Mouse (Mus musculus): ENCODE data around the gene Rad9a. TPM values are rescaled to one million over a fixed set of nuclear protein-coding genes. Genes with fewer than 3 reads are reported as not detected.

Rad9a gene
- 11.1 and 14.0 TPM in 2 replicates for polyA plus RNA-seq (2015; fragmentation: Nextera tagmentation; extraction: Ambion mirVana)

GRCm38 (mm10) chr19:4201291-4201909 lies at the start of gene Rad9a:
Gene Rad9a, minus strand, starts transcription at chr19:4201662.

GRCm38 (mm10) chr19:4231253-4232185 lies 30.1 kb upstream of the Rad9a start, which contains the start of gene Pold4:
Gene Pold4, plus strand, starts transcription at chr19:4231899.

GRCm38 (mm10) chr19:4214071-4214770 lies 12.8 kb upstream of the Rad9a start, which contains the start of the genes Clcf1 and AC109138.7:
Gene Clcf1, plus strand, starts transcription at chr19:4214238.
Gene AC109138.7, plus strand, starts transcription at chr19:4214357.

GRCm38 (mm10) chr19:4191528-4192250 lies 9.8 kb downstream of the Rad9a start, which contains the start of gene Ppp1ca:
Gene Ppp1ca, plus strand, starts transcription at chr19:4192065.

GRCm38 (mm10) chr19:4190831-4191334 lies 10.6 kb downstream of the Rad9a start, which contains the start of gene Tbc1d10c:
Gene Tbc1d10c, minus strand, starts transcription at chr19:4191284.

GRCm38 (mm10) chr19:4175368-4175947 lies 26.0 kb downstream of the Rad9a start, which contains the start of gene Carns1:
Gene Carns1, minus strand, starts transcription at chr19:4175479.

GRCm38 (mm10) chr19:4162646-4163542 lies 38.6 kb downstream of the Rad9a start, which contains the start of gene Rps6kb2:
Gene Rps6kb2, minus strand, starts transcription at chr19:4163354.

GRCm38 (mm10) chr19:4153232-4153654 lies 48.2 kb downstream of the Rad9a start, which contains the start of gene Ptprcap:
Gene Ptprcap, plus strand, starts transcription at chr19:4153604.

GRCm38 (mm10) chr19:4148491-4148806 lies 53.0 kb downstream of the Rad9a start, which contains the start of gene Coro1b:
Gene Coro1b, plus strand, starts transcription at chr19:4148619.

Small RNAs within 50 kb of the gene (microRNA-seq; reads per million reads assigned to microRNA genes)
- gene Gm26115 (ENCODE audit: borderline replicate concordance, insufficient number of aligned reads) = not detected

Other genes with a start within 250 kb of the Rad9a start
- gene Aldh3b3, start 243.0 kb downstream of the Rad9a start, polyA plus RNA-seq (2015; fragmentation: Nextera tagmentation; extraction: Ambion mirVana) = 0.09 TPM in 1 of 2 replicates, not detected in the other
- 0.28 and 0.51 TPM in 2 replicates for gene Aldh3b2, start 229.3 kb downstream of the Rad9a start, polyA plus RNA-seq (2015; fragmentation: Nextera tagmentation; extraction: Ambion mirVana)
- 19.0 and 38.9 TPM in 2 replicates for gene Acy3, start 215.1 kb downstream of the Rad9a start, polyA plus RNA-seq (2015; fragmentation: Nextera tagmentation; extraction: Ambion mirVana)
- gene Tbx10, start 208.9 kb downstream of the Rad9a start, polyA plus RNA-seq (2015; fragmentation: Nextera tagmentation; extraction: Ambion mirVana) = not detected in 2 replicates
- gene Nudt8, start 201.1 kb downstream of the Rad9a start, polyA plus RNA-seq (2015; fragmentation: Nextera tagmentation; extraction: Ambion mirVana) = 47.5 and 51.7 TPM in 2 replicates
- gene Gm49405, start 201.0 kb downstream of the Rad9a start, polyA plus RNA-seq (2015; fragmentation: Nextera tagmentation; extraction: Ambion mirVana) = 0.63 and 1.1 TPM in 2 replicates
- gene Doc2g, start 198.3 kb downstream of the Rad9a start, polyA plus RNA-seq (2015; fragmentation: Nextera tagmentation; extraction: Ambion mirVana) = 1.3 and 1.9 TPM in 2 replicates
- gene Ndufv1, start 188.9 kb downstream of the Rad9a start, polyA plus RNA-seq (2015; fragmentation: Nextera tagmentation; extraction: Ambion mirVana) = 157 and 202 TPM in 2 replicates
- 407 and 489 TPM in 2 replicates for gene Gstp1, start 163.7 kb downstream of the Rad9a start, polyA plus RNA-seq (2015; fragmentation: Nextera tagmentation; extraction: Ambion mirVana)
- 6.0 and 9.7 TPM in 2 replicates for gene Gstp2, start 155.6 kb downstream of the Rad9a start, polyA plus RNA-seq (2015; fragmentation: Nextera tagmentation; extraction: Ambion mirVana)
- 3.0 and 3.5 TPM in 2 replicates for gene Gstp3, start 142.1 kb downstream of the Rad9a start, polyA plus RNA-seq (2015; fragmentation: Nextera tagmentation; extraction: Ambion mirVana)
- gene Cabp2, start 120.1 kb downstream of the Rad9a start, polyA plus RNA-seq (2015; fragmentation: Nextera tagmentation; extraction: Ambion mirVana) = not detected in 2 replicates
- gene Cdk2ap2, start 104.5 kb downstream of the Rad9a start, polyA plus RNA-seq (2015; fragmentation: Nextera tagmentation; extraction: Ambion mirVana) = 66.6 and 102 TPM in 2 replicates
- 12.9 and 14.0 TPM in 2 replicates for gene Pitpnm1, start 101.7 kb downstream of the Rad9a start, polyA plus RNA-seq (2015; fragmentation: Nextera tagmentation; extraction: Ambion mirVana)
- 78.0 and 102 TPM in 2 replicates for gene Aip, start 75.8 kb downstream of the Rad9a start, polyA plus RNA-seq (2015; fragmentation: Nextera tagmentation; extraction: Ambion mirVana)
- gene Gpr152, start 61.9 kb downstream of the Rad9a start, polyA plus RNA-seq (2015; fragmentation: Nextera tagmentation; extraction: Ambion mirVana) = not detected in 2 replicates
- gene Cabp4, start 57.6 kb downstream of the Rad9a start, polyA plus RNA-seq (2015; fragmentation: Nextera tagmentation; extraction: Ambion mirVana) = 0.03 and 0.06 TPM in 2 replicates
- gene Coro1b, start 53.0 kb downstream of the Rad9a start, polyA plus RNA-seq (2015; fragmentation: Nextera tagmentation; extraction: Ambion mirVana) = 169 and 210 TPM in 2 replicates
- gene Ptprcap, start 48.1 kb downstream of the Rad9a start, polyA plus RNA-seq (2015; fragmentation: Nextera tagmentation; extraction: Ambion mirVana) = 2.5 and 4.9 TPM in 2 replicates
- 30.3 and 45.3 TPM in 2 replicates for gene Rps6kb2, start 38.3 kb downstream of the Rad9a start, polyA plus RNA-seq (2015; fragmentation: Nextera tagmentation; extraction: Ambion mirVana)
- 3.3 and 4.0 TPM in 2 replicates for gene Carns1, start 26.2 kb downstream of the Rad9a start, polyA plus RNA-seq (2015; fragmentation: Nextera tagmentation; extraction: Ambion mirVana)
- gene Tbc1d10c, start 10.4 kb downstream of the Rad9a start, polyA plus RNA-seq (2015; fragmentation: Nextera tagmentation; extraction: Ambion mirVana) = 3.2 and 4.0 TPM in 2 replicates
- gene Ppp1ca, start 9.6 kb downstream of the Rad9a start, polyA plus RNA-seq (2015; fragmentation: Nextera tagmentation; extraction: Ambion mirVana) = 713 and 730 TPM in 2 replicates
- 3.1 and 4.0 TPM in 2 replicates for gene Clcf1, start 12.6 kb upstream of the Rad9a start, polyA plus RNA-seq (2015; fragmentation: Nextera tagmentation; extraction: Ambion mirVana)
- gene AC109138.7, start 12.7 kb upstream of the Rad9a start, polyA plus RNA-seq (2015; fragmentation: Nextera tagmentation; extraction: Ambion mirVana) = not detected in 2 replicates
- gene Pold4, start 30.2 kb upstream of the Rad9a start, polyA plus RNA-seq (2015; fragmentation: Nextera tagmentation; extraction: Ambion mirVana) = 63.7 and 66.1 TPM in 2 replicates
- 10.8 and 19.7 TPM in 2 replicates for gene Ssh3, start 67.5 kb upstream of the Rad9a start, polyA plus RNA-seq (2015; fragmentation: Nextera tagmentation; extraction: Ambion mirVana)
- gene Ankrd13d, start 81.5 kb upstream of the Rad9a start, polyA plus RNA-seq (2015; fragmentation: Nextera tagmentation; extraction: Ambion mirVana) = 5.3 and 7.1 TPM in 2 replicates
- 11.0 and 11.6 TPM in 2 replicates for gene Grk2, start 104.6 kb upstream of the Rad9a start, polyA plus RNA-seq (2015; fragmentation: Nextera tagmentation; extraction: Ambion mirVana)
- 22.5 and 28.7 TPM in 2 replicates for gene Kdm2a, start 196.6 kb upstream of the Rad9a start, polyA plus RNA-seq (2015; fragmentation: Nextera tagmentation; extraction: Ambion mirVana)
- gene Rhod, start 237.8 kb upstream of the Rad9a start, polyA plus RNA-seq (2015; fragmentation: Nextera tagmentation; extraction: Ambion mirVana) = 46.9 and 47.7 TPM in 2 replicates